Mouse (Mus musculus) liver, adult 2 months (tissue): ENCODE results near the gene Gpr3. TPM values are rescaled to one million over a fixed set of nuclear protein-coding genes. Genes with fewer than 3 reads are reported as not detected.
A peak's percentile ranks its signal among the peaks of the same experiment; 100 is the strongest.

Experiments
- DNase-seq: peaks from one replicate; pipeline ENCODE4 v3.0.0-alpha.2; 2011; ENCODE audit warnings: low read depth, low spot score; ENCODE audit errors: extremely low read depth
- H3K27ac ChIP-seq: fragments of 200-500 bp; replicated peaks from 2 replicates; pipeline ENCODE4 v1.5.1; 2012; ENCODE audit warnings: low read depth, mild to moderate bottlenecking, control low read depth, inconsistent platforms, low read length; ENCODE audit not compliant: insufficient read depth
- H3K27me3 ChIP-seq: fragments of 200-500 bp; 2 replicates; pipeline ENCODE4 v1.6.1; 2012; ENCODE audit warnings: mild to moderate bottlenecking, moderate library complexity, low read length, inconsistent platforms; ENCODE audit not compliant: control insufficient read depth, insufficient read depth
- H3K36me3 ChIP-seq: fragments of 200-500 bp; 2 replicates; pipeline ENCODE4 v1.6.1; 2012; ENCODE audit warnings: low read length, inconsistent platforms; ENCODE audit not compliant: control insufficient read depth, insufficient read depth
- H3K4me1 ChIP-seq: fragments of 200-500 bp; 2 replicates; pipeline ENCODE4 v1.6.1; 2011; ENCODE audit warnings: low read length; ENCODE audit not compliant: control insufficient read depth, insufficient read depth
- H3K4me3 ChIP-seq: fragments of 200-500 bp; 2 replicates; pipeline ENCODE4 v1.5.1; 2011; ENCODE audit warnings: low read depth, mild to moderate bottlenecking, control low read depth, low read length, moderate library complexity; ENCODE audit not compliant: insufficient read depth
- H3K79me2 ChIP-seq: fragments of 200-500 bp; 2 replicates; pipeline ENCODE4 v1.6.1; 2012; ENCODE audit warnings: inconsistent platforms, mild to moderate bottlenecking, low read length, moderate library complexity; ENCODE audit not compliant: control insufficient read depth, insufficient read depth
- H3K9ac ChIP-seq: fragments of 200-500 bp; 2 replicates; pipeline ENCODE4 v1.6.1; 2012; ENCODE audit warnings: low read depth, mild to moderate bottlenecking, control low read depth, inconsistent platforms, low read length
- CTCF ChIP-seq: fragments of 200-500 bp; IDR thresholded peaks from 2 replicates; pipeline ENCODE4 v1.5.1; 2011; ENCODE audit warnings: low read depth, low read length, control low read depth
- POLR2A ChIP-seq: fragments of 200-500 bp; IDR thresholded peaks from 2 replicates; pipeline ENCODE4 v1.6.1; 2011; ENCODE audit warnings: low read length, control low read depth; ENCODE audit not compliant: insufficient read depth; ENCODE audit errors: extremely low read depth
- WGBS: fragments of 180-500 bp; shearing (Covaris S2); methylation state at CpG from one replicate; pipeline ENCODE4 v1.1.7; 2018; 5-methylcytosine and 5-hydroxymethylcytosine counted together
- polyA plus RNA-seq: library from polyadenylated mRNA; depleted of rRNA; stranded (reverse); fragments of >200 nt; gene quantifications from 2 replicates; pipeline ENCODE4 v1.2.3, GENCODE M21; 2012
- total RNA-seq: library from RNA; depleted of rRNA; stranded (reverse); fragments of >200 nt; gene quantifications from 2 replicates; pipeline ENCODE4 v1.2.3, GENCODE M21; 2014

Gene Gpr3
- total and polyA plus RNA-seq, 2 experiments = not detected

DNA sequence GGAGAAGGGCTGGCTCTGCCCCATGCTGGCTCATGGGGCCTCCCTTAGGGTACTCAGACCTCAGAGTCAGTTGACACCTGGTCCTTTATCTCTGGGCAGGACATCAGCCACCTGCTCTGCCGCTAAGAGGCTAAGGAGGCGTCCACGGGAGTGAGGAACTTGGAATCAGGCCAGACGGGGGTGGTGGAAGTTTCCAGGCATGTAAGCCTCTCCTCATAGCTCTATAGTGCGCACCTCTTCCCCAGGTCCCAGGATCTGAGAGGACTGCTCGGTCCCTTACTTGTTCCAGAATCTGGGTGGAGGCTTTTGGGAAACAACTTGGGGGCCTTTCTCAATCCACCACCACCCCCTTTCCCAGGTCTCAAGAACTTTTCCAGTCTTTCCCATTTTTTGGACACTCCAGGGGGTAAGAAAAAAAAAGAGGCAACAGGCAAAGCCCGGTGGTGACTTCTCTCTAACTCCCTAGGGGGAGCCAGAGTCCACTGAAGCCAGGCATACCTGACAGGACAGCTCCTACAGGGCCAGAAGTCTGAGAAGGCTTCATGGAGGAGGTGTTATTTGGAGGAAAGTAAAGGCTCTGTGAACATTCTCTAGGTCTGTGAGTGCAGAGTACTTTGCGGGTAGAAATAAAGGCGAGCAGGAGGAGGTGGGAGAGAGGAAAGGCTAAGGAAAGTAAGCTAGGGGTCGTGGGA is 21.1 kb upstream of the Gpr3 start:
- Histone ChIP-seq H3K9ac (no peak overlapping the region), H3K27me3 (no peaks in the 10 kb centered on the region)
- WGBS = 36% methylated on average over 10 of the region's 10 CpGs

DNA sequence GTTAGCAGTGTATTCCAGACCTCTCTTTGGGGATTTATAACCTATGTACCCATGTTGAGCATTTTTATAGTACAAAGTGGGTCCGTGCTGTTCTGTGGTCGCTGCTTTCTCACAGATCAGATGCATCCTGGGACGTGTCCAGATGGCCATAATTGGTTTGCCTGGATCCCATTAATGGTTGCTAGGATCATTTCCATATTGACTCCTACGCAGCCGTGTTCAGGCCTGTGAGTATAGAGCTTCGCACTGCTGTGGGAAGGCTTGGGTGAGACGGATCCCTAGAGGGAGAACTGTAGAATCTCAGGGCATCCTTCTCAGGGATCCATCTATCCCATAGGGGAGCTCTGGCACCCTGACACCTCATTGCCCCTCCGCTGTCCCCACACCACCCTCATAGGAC is 17.2 kb upstream of the Gpr3 start:
- no peak for DNase-seq
- 86% methylated on average over 8 of the region's 8 CpGs for WGBS
- Histone ChIP-seq H3K4me3 (no peak overlapping the region), H3K9ac (no peak overlapping the region), H3K36me3 (no peaks in the 10 kb centered on the region), H3K27me3 (no peaks in the 10 kb centered on the region), H3K27ac (no peak overlapping the region), H3K79me2 (no peaks in the 10 kb centered on the region), H3K4me1 (no peaks in the 10 kb centered on the region)
- TF ChIP-seq POLR2A (no peak), CTCF (no peak)

More for the DNA sequence above, 21.1 kb upstream of the Gpr3 start:
- no peak overlapping the region for H3K4me3 ChIP-seq
- H3K79me2 ChIP-seq = no peaks in the 10 kb centered on the region
- no peaks in the 10 kb centered on the region for H3K4me1 ChIP-seq
- H3K27ac ChIP-seq = no peak overlapping the region
- peak; percentile 83 for TF ChIP-seq CTCF
- no peak for TF ChIP-seq POLR2A
- H3K36me3 ChIP-seq = no peaks in the 10 kb centered on the region
- DNase-seq = peak; percentile 50

DNA sequence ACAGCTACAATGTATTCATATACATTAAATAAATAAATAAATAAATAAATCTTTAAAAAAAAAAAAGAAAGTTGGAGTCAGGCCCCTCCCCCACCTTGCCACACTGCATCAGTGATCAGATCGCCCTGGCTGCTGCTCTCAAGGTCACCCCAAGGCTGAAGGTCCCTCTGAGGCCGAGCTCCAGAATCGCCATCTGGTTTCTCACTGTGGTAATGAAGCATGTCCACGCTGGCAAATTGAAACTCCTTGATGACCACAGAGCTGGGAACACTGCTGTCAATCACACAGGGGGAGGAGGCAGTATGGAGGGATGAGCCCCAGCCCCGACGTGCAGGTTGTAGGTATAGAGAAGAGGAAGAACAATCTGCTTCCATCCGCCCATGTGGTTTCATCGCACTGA is 15.3 kb upstream of the Gpr3 start:
- TF ChIP-seq CTCF = no peak
- TF ChIP-seq POLR2A = no peak
- no peaks in the 10 kb centered on the region for H3K79me2 ChIP-seq
- no peaks in the 10 kb centered on the region for H3K4me1 ChIP-seq
- no peak overlapping the region for H3K9ac ChIP-seq
- 65% methylated on average over 8 of the region's 8 CpGs for WGBS
- H3K36me3 ChIP-seq = no peaks in the 10 kb centered on the region
- no peak overlapping the region for H3K4me3 ChIP-seq
- DNase-seq = no peak
- H3K27ac ChIP-seq = no peak overlapping the region
- H3K27me3 ChIP-seq = no peaks in the 10 kb centered on the region

DNA sequence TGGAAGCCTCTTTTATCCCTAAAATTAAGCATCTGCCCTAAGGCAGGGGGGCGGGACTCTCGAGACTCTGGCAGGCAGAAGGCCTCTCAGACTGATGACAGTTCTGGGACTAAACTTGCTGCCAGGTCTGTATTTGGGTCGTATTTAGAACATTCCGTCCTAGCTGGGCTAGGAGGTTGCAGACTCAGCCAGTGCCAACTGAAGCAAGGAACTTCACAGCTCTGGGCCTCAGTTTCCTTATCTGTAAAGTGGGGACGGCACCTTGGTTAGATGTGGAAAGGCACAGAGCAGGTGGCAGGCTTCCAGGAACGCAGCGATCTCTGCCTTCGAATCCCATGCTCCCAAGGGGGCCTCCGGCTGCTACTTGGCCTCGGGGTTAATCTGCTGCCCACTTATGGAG is 13.7 kb upstream of the Gpr3 start:
- Histone ChIP-seq H3K27me3 (no peaks in the 10 kb centered on the region), H3K79me2 (no peaks in the 10 kb centered on the region), H3K9ac (no peak overlapping the region), H3K27ac (no peak overlapping the region), H3K4me3 (no peak overlapping the region), H3K4me1 (no peaks in the 10 kb centered on the region), H3K36me3 (no peaks in the 10 kb centered on the region)
- no peak for DNase-seq
- TF ChIP-seq CTCF (no peak), POLR2A (no peak)
- 76% methylated on average over 10 of the region's 10 CpGs for WGBS

DNA sequence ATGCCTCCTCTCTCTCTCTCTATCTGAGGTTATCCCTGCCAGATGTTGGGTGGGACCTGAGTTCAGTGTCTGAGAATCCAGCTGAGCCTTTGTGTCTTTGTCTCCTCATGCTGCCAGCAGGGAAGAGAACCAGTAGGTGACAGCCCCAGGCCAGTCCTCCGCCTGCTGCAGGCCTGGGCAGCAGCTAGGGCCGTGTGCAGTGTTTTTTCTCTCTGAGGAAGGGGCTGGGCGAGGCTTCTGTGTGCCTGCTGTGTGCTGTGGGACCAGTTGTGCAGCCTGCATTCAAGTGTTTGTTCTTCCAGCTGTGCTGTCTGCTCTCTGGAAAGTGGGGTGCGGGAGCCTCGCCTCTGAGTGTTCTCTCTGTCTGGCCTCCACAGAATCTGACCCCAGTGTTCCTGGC is 11.5 kb upstream of the Gpr3 start:
- Histone ChIP-seq H3K79me2 (no peaks in the 10 kb centered on the region), H3K36me3 (no peaks in the 10 kb centered on the region), H3K27me3 (no peaks in the 10 kb centered on the region), H3K4me1 (peaks cover 1% of the 10 kb centered on the region; the same call in 1 of the 2 replicates), H3K27ac (no peak overlapping the region), H3K9ac (no peak overlapping the region), H3K4me3 (no peak overlapping the region)
- TF ChIP-seq POLR2A = no peak
- no peak for TF ChIP-seq CTCF
- no peak for DNase-seq
- 80% methylated on average over 5 of the region's 5 CpGs for WGBS

DNA sequence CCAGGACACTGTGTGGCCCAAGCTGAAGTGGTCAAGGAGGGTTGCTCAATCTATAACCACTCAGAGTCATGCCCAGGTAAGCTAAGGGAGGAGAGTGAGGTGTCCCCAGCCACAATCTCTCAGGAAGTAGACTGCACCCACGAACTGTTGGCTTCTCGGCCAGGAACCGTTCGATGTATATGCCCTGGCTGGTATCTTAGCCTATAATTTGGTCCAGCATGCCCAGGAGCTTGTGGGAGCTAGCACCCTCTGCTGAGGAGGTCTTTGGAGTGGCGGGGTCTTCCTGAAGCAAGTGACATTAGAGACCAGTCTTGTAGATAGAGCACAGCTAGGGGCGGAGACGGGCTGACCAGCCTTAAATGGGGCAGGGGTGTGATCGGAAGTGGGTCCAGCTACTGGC is 9.4 kb upstream of the Gpr3 start:
- H3K4me3 ChIP-seq = no peak overlapping the region
- peaks cover 1% of the 10 kb centered on the region; the same call in 1 of the 2 replicates for H3K4me1 ChIP-seq
- DNase-seq = no peak
- H3K27ac ChIP-seq = no peak overlapping the region
- TF ChIP-seq POLR2A (no peak), CTCF (no peak)
- H3K27me3 ChIP-seq = no peaks in the 10 kb centered on the region
- no peak overlapping the region for H3K9ac ChIP-seq
- no peaks in the 10 kb centered on the region for H3K79me2 ChIP-seq
- WGBS = 91% methylated on average over 8 of the region's 8 CpGs
- H3K36me3 ChIP-seq = no peaks in the 10 kb centered on the region
